Mouse (Mus musculus) CH12F3 (cell line): ENCODE data around the gene 2210011C24Rik.

Experiments used
- in situ Hi-C: fragments of 300-500 bp; cut with MboI; formaldehyde crosslinking; loops from 2 replicates; pipeline ENCODE4 v1.14.3; 2020; ENCODE audit warnings: low sequenced_read_pairs

2210011C24Rik gene

DNA sequence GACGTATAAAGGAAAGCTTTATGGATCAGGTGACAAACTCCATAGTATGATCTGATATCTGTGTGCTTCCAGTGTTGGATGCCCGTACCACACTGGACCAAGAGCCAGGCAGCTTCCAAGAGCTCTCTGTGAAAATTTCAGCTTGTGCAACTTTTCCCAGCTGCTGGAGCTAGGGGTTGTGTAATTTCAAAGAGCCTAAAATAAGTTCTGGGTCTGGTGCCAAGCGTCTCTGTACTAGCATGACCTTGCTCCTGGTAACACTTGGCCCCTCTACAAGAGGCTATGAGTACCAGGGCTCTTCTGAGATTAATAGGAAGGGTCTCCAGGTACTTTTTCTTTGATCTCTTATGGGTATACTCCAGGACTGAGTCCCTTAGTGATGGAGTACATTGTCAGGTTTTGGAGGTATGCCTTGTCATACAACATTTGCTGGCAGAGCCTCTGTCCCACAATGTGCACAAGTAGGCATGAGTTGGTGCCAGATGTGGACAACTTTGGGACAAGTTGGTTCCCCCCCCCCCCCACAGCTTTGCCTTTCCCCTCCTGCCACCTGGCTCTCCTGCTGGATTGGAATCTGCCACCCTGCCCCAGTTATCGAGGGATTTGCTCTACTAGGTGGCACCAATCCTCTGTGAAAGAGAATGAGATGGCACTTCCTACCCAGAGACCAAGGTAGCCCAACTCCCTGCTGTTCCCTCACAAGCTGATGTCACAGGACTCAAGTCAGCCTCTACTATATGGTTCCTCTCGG, 47.8 kb downstream of the 2210011C24Rik start:
- in situ Hi-C loops, result no loop called here
